Mouse (Mus musculus) ES-E14 (cell line): ENCODE measurements at regions not wholly inside any gene's neighbourhood (a gene's known extent, or its start where the extent isn't known, plus 50 kb on each side); places are given as distances from the start of the nearest gene placed in this dataset.
A peak's percentile ranks its signal among the peaks of the same experiment; 100 is the strongest.
"Not testable (repeated sequence)": the region's sequence is repeated elsewhere in the genome, so short reads cannot be mapped to it uniquely, and the experiment has no call there.

Experiments
- DNase-seq: peaks from one replicate; pipeline ENCODE4 v3.0.0-alpha.2; 2013; ENCODE audit warnings: low read depth, low spot score
- H3K27ac ChIP-seq: 2 replicates; pipeline ENCODE4 v1.5.1; 2012; ENCODE audit warnings: low read depth, mild to moderate bottlenecking, low read length, moderate library complexity, mixed read lengths; ENCODE audit not compliant: poor library complexity, insufficient read depth, severe bottlenecking
- H3K36me3 ChIP-seq: 2 replicates; pipeline ENCODE4 v1.6.1; 2012; ENCODE audit warnings: mild to moderate bottlenecking, low read length, moderate library complexity, mixed read lengths; ENCODE audit not compliant: control insufficient read depth, poor library complexity, insufficient read depth, severe bottlenecking
- H3K4me1 ChIP-seq, 2 experiments: fragments of 150-350 bp in 1 of 2; sonication (generic) in 1 of 2; 2 replicates each; pipeline ENCODE4 v1.6.1; 2012; ENCODE audit warnings: low read length in 2 of 2, mild to moderate bottlenecking in 1 of 2, mixed read lengths in 1 of 2; ENCODE audit not compliant: control insufficient read depth in 2 of 2, insufficient read depth in 2 of 2, poor library complexity in 1 of 2
- H3K4me3 ChIP-seq, 2 experiments: fragments of 150-350 bp in 1 of 2; sonication (generic) in 1 of 2; 2 replicates each; pipeline ENCODE4 v1.5.1; 2012; ENCODE audit warnings: low read length in 2 of 2, low read depth in 1 of 2, mild to moderate bottlenecking in 1 of 2, mixed read lengths in 1 of 2; ENCODE audit not compliant: insufficient read depth in 1 of 2, poor library complexity in 1 of 2, severe bottlenecking in 1 of 2
- H3K9ac ChIP-seq: 2 replicates; pipeline ENCODE4 v1.6.1; 2012; ENCODE audit warnings: low read depth, mild to moderate bottlenecking, low read length, mixed read lengths; ENCODE audit not compliant: poor library complexity, insufficient read depth, severe bottlenecking
- H3K9me3 ChIP-seq: fragments of 150-350 bp; sonication (generic); 2 replicates; pipeline ENCODE4 v1.6.1; 2012; ENCODE audit warnings: low read depth, mild to moderate bottlenecking, low read length; ENCODE audit not compliant: control insufficient read depth, insufficient read depth
- CHD2 ChIP-seq: IDR thresholded peaks from 2 replicates; pipeline ENCODE4 v1.6.1; 2014; ENCODE audit warnings: mild to moderate bottlenecking, low read depth, low read length, inconsistent platforms
- HCFC1 ChIP-seq: IDR thresholded peaks from 2 replicates; pipeline ENCODE4 v1.6.1; 2012; ENCODE audit warnings: low read length, inconsistent platforms, borderline replicate concordance; ENCODE audit not compliant: insufficient read depth
- MAFK ChIP-seq: IDR thresholded peaks from 2 replicates; pipeline ENCODE4 v1.6.1; 2014; ENCODE audit warnings: mild to moderate bottlenecking, low read depth, low read length, inconsistent platforms; ENCODE audit not compliant: insufficient read depth
- ZC3H11A ChIP-seq: IDR thresholded peaks from 2 replicates; pipeline ENCODE4 v1.6.1; 2012; ENCODE audit warnings: low read depth, mild to moderate bottlenecking, inconsistent platforms, low read length, borderline replicate concordance
- ZNF384 ChIP-seq: IDR thresholded peaks from 2 replicates; pipeline ENCODE4 v1.6.1; 2012; ENCODE audit warnings: low read depth, low read length, inconsistent platforms
- in situ Hi-C, 2 experiments: fragments of 600-800 bp; cut with MboI; formaldehyde crosslinking; loops; one replicate each; pipeline ENCODE4 v1.15.1; 2025; ENCODE audit warnings: low sequenced_read_pairs in 2 of 2, inconsistent platforms in 1 of 2; ENCODE audit not compliant: unreplicated experiment in 2 of 2

GRCm38 (mm10) chr13:52298362-52298761 lies 232.7 kb downstream of the Diras2 start:
- TF ChIP-seq ZC3H11A (no peak), ZNF384 (no peak), HCFC1 (no peak), MAFK (no peak), CHD2 (no peak)
- no peak for DNase-seq
- Histone ChIP-seq H3K36me3 (peaks cover 2% of the 10 kb centered on the region; the same call in 1 of the 2 replicates), H3K4me1 (no peaks in the 10 kb centered on the region), H3K9me3 (peaks cover 7% of the 10 kb centered on the region; the same call in 1 of the 2 replicates), H3K27ac (no peak overlapping the region), H3K9ac (no peak overlapping the region), H3K4me3 (no peak overlapping the region)
- in situ Hi-C loops: no loop called here

GRCm38 (mm10) chr13:52305328-52305727 lies 225.8 kb downstream of the Diras2 start:
- in situ Hi-C loops: not testable (repeated sequence)

GRCm38 (mm10) chr13:52306783-52307440 lies 224.2 kb downstream of the Diras2 start:
- in situ Hi-C loops: no loop called here
- Histone ChIP-seq H3K9ac (no peak overlapping the region), H3K9me3 (peaks cover 2% of the 10 kb centered on the region; the same call in 1 of the 2 replicates), H3K36me3 (no peaks in the 10 kb centered on the region), H3K4me1 (no peaks in the 10 kb centered on the region; a peak in 2 of 4 replicates), H3K4me3 (no peak overlapping the region), H3K27ac (no peak overlapping the region)
- TF ChIP-seq ZNF384 (no peak), HCFC1 (no peak), CHD2 (no peak), MAFK (no peak), ZC3H11A (no peak)
- no peak for DNase-seq

More at GRCm38 (mm10) chr13:52305328-52305727, 225.8 kb downstream of the Diras2 start:
- H3K9me3 ChIP-seq, H3K4me1 ChIP-seq, H3K4me3 ChIP-seq, H3K36me3 ChIP-seq, H3K9ac ChIP-seq, DNase-seq: not testable (repeated sequence)
- TF ChIP-seq MAFK: peak; percentile 97
- H3K27ac ChIP-seq: 0 out of 2 replicates have a peak overlapping the region, but pooled peaks have one; percentile 27

- H3K9me3 ChIP-seq: no peaks in the 10 kb centered on the region
- in situ Hi-C loops: no loop called here
- DNase-seq: no peak
- no peaks in the 10 kb centered on the region for H3K36me3 ChIP-seq
- H3K4me1 ChIP-seq: no peaks in the 10 kb centered on the region; a peak in 2 of 4 replicates
- H3K27ac ChIP-seq: no peak overlapping the region
- H3K4me3 ChIP-seq: no peak overlapping the region
- no peak for TF ChIP-seq ZC3H11A
- TF ChIP-seq MAFK: no peak
- TF ChIP-seq CHD2: no peak
- no peak for TF ChIP-seq HCFC1
- TF ChIP-seq ZNF384: no peak
- no peak overlapping the region for H3K9ac ChIP-seq
These were observed 220.1 kb downstream of the Diras2 start for GRCm38 (mm10) chr13:52310954-52311353.

- no peaks in the 10 kb centered on the region for H3K36me3 ChIP-seq
- no peak overlapping the region for H3K9ac ChIP-seq
- no peak for DNase-seq
These were observed 212.8 kb downstream of the Diras2 start for GRCm38 (mm10) chr13:52318276-52318675.

More at GRCm38 (mm10) chr13:52318276-52318675, 212.8 kb downstream of the Diras2 start:
- TF ChIP-seq ZNF384 (no peak), ZC3H11A (no peak), MAFK (no peak), HCFC1 (no peak), CHD2 (no peak)
- in situ Hi-C loops: no loop called here
- Histone ChIP-seq H3K27ac (no peak overlapping the region), H3K4me3 (no peak overlapping the region), H3K4me1 (no peaks in the 10 kb centered on the region; a peak in 1 of 4 replicates), H3K9me3 (no peaks in the 10 kb centered on the region)
